Mouse (Mus musculus) CH12.LX (cell line): Measurements from ENCODE around the gene Sh3d21. TPM values are rescaled to one million over a fixed set of nuclear protein-coding genes. Genes with fewer than 3 reads are reported as not detected.
A peak's percentile ranks its signal among the peaks of the same experiment; 100 is the strongest.
"Not testable (repeated sequence)": the region's sequence is repeated elsewhere in the genome, so short reads cannot be mapped to it uniquely, and the experiment has no call there.

Experiments used
- DNase-seq: peaks from one replicate; pipeline ENCODE4 v3.0.0-alpha.2; 2013; ENCODE audit errors: extremely low read depth
- H3K27ac ChIP-seq: 2 replicates; pipeline ENCODE4 v1.5.1; 2012; ENCODE audit warnings: low read depth, mild to moderate bottlenecking, control low read depth, moderate library complexity; ENCODE audit not compliant: insufficient read depth
- H3K27me3 ChIP-seq: replicated peaks from 2 replicates; pipeline ENCODE3; 2012; ENCODE audit warnings: inconsistent platforms
- H3K36me3 ChIP-seq, 2 experiments: replicated peaks in 1 of 2; 2 replicates each; pipeline versions ENCODE3 to v1.6.1; 2012; ENCODE audit warnings: inconsistent platforms in 1 of 2, low read length in 1 of 2, mild to moderate bottlenecking in 1 of 2, mixed read lengths in 1 of 2, moderate library complexity in 1 of 2; ENCODE audit not compliant: control insufficient read depth in 1 of 2, insufficient read depth in 1 of 2
- H3K4me1 ChIP-seq, 2 experiments: 2 replicates each; pipeline ENCODE4 v1.6.1; 2012; ENCODE audit warnings: inconsistent platforms in 1 of 2, moderate library complexity in 1 of 2; ENCODE audit not compliant: insufficient read depth in 2 of 2, control insufficient read depth in 1 of 2
- H3K4me2 ChIP-seq: 2 replicates; pipeline ENCODE4 v1.6.1; 2012; ENCODE audit warnings: low read depth, mild to moderate bottlenecking, control low read depth; ENCODE audit not compliant: poor library complexity, insufficient read depth, severe bottlenecking
- H3K4me3 ChIP-seq, 3 experiments: fragments of 150-350 bp in 1 of 3; sonication (generic) in 1 of 3; replicated peaks in 1 of 3; 2 replicates each; pipeline versions ENCODE3 to v1.5.1; 2011 to 2012; ENCODE audit warnings: low read depth in 2 of 3, low read length in 2 of 3, mild to moderate bottlenecking in 2 of 3, moderate library complexity in 2 of 3, control low read depth in 1 of 3, improper control_type of control experiment in 1 of 3, inconsistent platforms in 1 of 3, mixed read lengths in 1 of 3; ENCODE audit not compliant: poor library complexity in 1 of 3
- H3K79me2 ChIP-seq: replicated peaks from 2 replicates; pipeline ENCODE4 v1.6.1; 2012; ENCODE audit warnings: mild to moderate bottlenecking, moderate library complexity; ENCODE audit not compliant: control insufficient read depth, poor library complexity, insufficient read depth, severe bottlenecking; ENCODE audit errors: extremely low read depth
- H3K9ac ChIP-seq: 2 replicates; pipeline ENCODE4 v1.6.1; 2012; ENCODE audit warnings: low read depth, mild to moderate bottlenecking, control low read depth, moderate library complexity; ENCODE audit not compliant: insufficient read depth
- H3K9me3 ChIP-seq: replicated peaks from 2 replicates; pipeline ENCODE3; 2012; ENCODE audit warnings: low read length, inconsistent platforms, mixed read lengths
- CHD2 ChIP-seq: IDR thresholded peaks from 2 replicates; pipeline ENCODE4 v1.6.1; 2011; ENCODE audit warnings: low read length, improper control_type of control experiment
- CTCF ChIP-seq, 2 experiments: IDR thresholded peaks in 1 of 2; conservative IDR thresholded peaks in 1 of 2; 2 replicates each; pipeline ENCODE4 v1.5.1; 2011 to 2012; ENCODE audit warnings: low read depth in 2 of 2, low read length in 2 of 2, improper control_type of control experiment in 1 of 2, inconsistent platforms in 1 of 2, mild to moderate bottlenecking in 1 of 2, moderate library complexity in 1 of 2
- E2F4 ChIP-seq: IDR thresholded peaks from 2 replicates; pipeline ENCODE4 v1.6.1; 2011; ENCODE audit warnings: low read depth, low read length, improper control_type of control experiment; ENCODE audit not compliant: insufficient replicate concordance
- EP300 ChIP-seq: IDR thresholded peaks from 2 replicates; pipeline ENCODE4 v1.6.1; 2011; ENCODE audit warnings: low read length, improper control_type of control experiment
- ETS1 ChIP-seq: conservative IDR thresholded peaks from 2 replicates; pipeline ENCODE4 v1.6.1; 2012; ENCODE audit warnings: low read depth, mild to moderate bottlenecking, inconsistent platforms, low read length, improper control_type of control experiment, moderate library complexity
- IRF4 ChIP-seq: IDR thresholded peaks from 2 replicates; pipeline ENCODE4 v1.6.1; 2014; ENCODE audit warnings: low read depth, mild to moderate bottlenecking, inconsistent platforms, low read length, improper control_type of control experiment
- KAT2A ChIP-seq: IDR thresholded peaks from 2 replicates; pipeline ENCODE4 v1.6.1; 2012; ENCODE audit warnings: low read length, improper control_type of control experiment, inconsistent platforms; ENCODE audit not compliant: insufficient replicate concordance
- MAFK ChIP-seq: IDR thresholded peaks from 2 replicates; pipeline ENCODE4 v1.6.1; 2011; ENCODE audit warnings: low read length, improper control_type of control experiment; ENCODE audit not compliant: insufficient replicate concordance
- MAZ ChIP-seq: IDR thresholded peaks from 2 replicates; pipeline ENCODE4 v1.6.1; 2012; ENCODE audit warnings: low read depth, mild to moderate bottlenecking, inconsistent platforms, low read length, improper control_type of control experiment, moderate library complexity
- MYC ChIP-seq: IDR thresholded peaks from 2 replicates; pipeline ENCODE4 v1.6.1; 2011; ENCODE audit warnings: low read depth, mild to moderate bottlenecking, improper control_type of control experiment, low read length
- PAX5 ChIP-seq: IDR thresholded peaks from 2 replicates; pipeline ENCODE4 v1.6.1; 2012; ENCODE audit warnings: low read length, inconsistent platforms, mixed read lengths
- POLR2AphosphoS2 ChIP-seq: IDR thresholded peaks from 2 replicates; pipeline ENCODE4 v1.6.1; 2011; ENCODE audit warnings: low read depth, low read length, improper control_type of control experiment
- RAD21 ChIP-seq: IDR thresholded peaks from 2 replicates; pipeline ENCODE4 v1.6.1; 2011; ENCODE audit warnings: low read depth, mild to moderate bottlenecking, low read length, improper control_type of control experiment, moderate library complexity
- RCOR1 ChIP-seq: conservative IDR thresholded peaks from 2 replicates; pipeline ENCODE4 v1.6.1; 2012; ENCODE audit warnings: low read depth, mild to moderate bottlenecking, inconsistent platforms, low read length, improper control_type of control experiment
- SMC3 ChIP-seq: IDR thresholded peaks from 2 replicates; pipeline ENCODE4 v1.6.1; 2011; ENCODE audit warnings: low read depth, low read length, improper control_type of control experiment
- TBP ChIP-seq: conservative IDR thresholded peaks from 2 replicates; pipeline ENCODE4 v1.6.1; 2011; ENCODE audit warnings: low read depth, low read length, improper control_type of control experiment
- TCF12 ChIP-seq: IDR thresholded peaks from 2 replicates; pipeline ENCODE4 v1.6.1; 2014; ENCODE audit warnings: low read depth, mild to moderate bottlenecking, inconsistent platforms, low read length, improper control_type of control experiment
- UBTF ChIP-seq: IDR thresholded peaks from 2 replicates; pipeline ENCODE4 v1.6.1; 2012; ENCODE audit warnings: low read depth, mild to moderate bottlenecking, inconsistent platforms, low read length, improper control_type of control experiment, moderate library complexity
- USF2 ChIP-seq: conservative IDR thresholded peaks from 2 replicates; pipeline ENCODE4 v1.6.1; 2011; ENCODE audit warnings: low read depth, low read length, improper control_type of control experiment
- ZMIZ1 ChIP-seq: IDR thresholded peaks from 2 replicates; pipeline ENCODE4 v1.6.1; 2012; ENCODE audit warnings: low read depth, mild to moderate bottlenecking, inconsistent platforms, low read length, improper control_type of control experiment
- ZNF384 ChIP-seq: IDR thresholded peaks from 2 replicates; pipeline ENCODE4 v1.6.1; 2012; ENCODE audit warnings: low read depth, low read length, improper control_type of control experiment, inconsistent platforms
- dilution Hi-C: fragments of 300-500 bp; cut with MboI; formaldehyde crosslinking; loops from 2 replicates; pipeline ENCODE4 v1.14.3; 2020; ENCODE audit warnings: low sequenced_read_pairs; ENCODE audit not compliant: extremely low pct_unique_long_range_greater_than_20kb, extremely low pct_ligation_motif_present
- in situ Hi-C: fragments of 300-500 bp; cut with MboI; formaldehyde crosslinking; loops from 3 replicates; pipeline ENCODE4 v1.14.3; 2019; ENCODE audit warnings: low sequenced_read_pairs, low pct_ligation_motif_present, low pct_unique_long_range_greater_than_20kb, mixed read lengths
- polyA plus RNA-seq: library from polyadenylated mRNA; unstranded; fragments of >175 nt; gene quantifications from 2 replicates; pipeline ENCODE4 v1.2.1, GENCODE M21; 2012; ENCODE audit warnings: low read depth; ENCODE audit not compliant: insufficient read length
- total RNA-seq, 2 experiments: library from RNA; depleted of rRNA; stranded (reverse); fragments of 300-350 nt in 1 of 2; fragments of >200 nt in 1 of 2; gene quantifications; 2 replicates each; pipeline ENCODE4 v1.2.3; 2012 to 2014

The Sh3d21 gene
- total and polyA plus RNA-seq, 3 experiments = 0.21 to 0.46 (median 0.35) TPM

- peaks cover 54 to 93% of the 10 kb centered on the region in 2 experiments for H3K36me3 ChIP-seq
- TF ChIP-seq IRF4 = no peak
- TF ChIP-seq MAZ = no peak
- no peak for TF ChIP-seq MYC
- TF ChIP-seq MAFK = no peak
- no peak for TF ChIP-seq TCF12
- no peak for TF ChIP-seq RCOR1
- no peak for TF ChIP-seq ETS1
- no peak for TF ChIP-seq SMC3
- no peak for TF ChIP-seq POLR2AphosphoS2
- TF ChIP-seq ZNF384 = no peak
- TF ChIP-seq EP300 = no peak
- no peak for TF ChIP-seq PAX5
- TF ChIP-seq E2F4 = no peak
- TF ChIP-seq KAT2A = no peak
- no peak for TF ChIP-seq TBP
- no peak for TF ChIP-seq USF2
- no peak for TF ChIP-seq UBTF
- DNase-seq = no peak
- H3K79me2 ChIP-seq = peaks cover 78% of the 10 kb centered on the region
- dilution Hi-C loops = no loop called here
- H3K4me2 ChIP-seq = no peak overlapping the region
- peaks cover 0 to 11% of the 10 kb centered on the region in 2 experiments; a peak in 2 of 4 replicates for H3K4me1 ChIP-seq
- in situ Hi-C loops = no loop called here
- H3K27ac ChIP-seq = no peak overlapping the region
- H3K27me3 ChIP-seq = no peaks in the 10 kb centered on the region
- no peaks in the 10 kb centered on the region for H3K9me3 ChIP-seq
- no peak overlapping the region for H3K4me3 ChIP-seq
- no peak overlapping the region for H3K9ac ChIP-seq
These were observed 19.7 kb upstream of the Sh3d21 start for GRCm38 (mm10) chr4:126183034-126183433.

GRCm38 (mm10) chr4:126181170-126181957 lies 18.1 kb upstream of the Sh3d21 start:
- TF ChIP-seq ZMIZ1 (no peak), CHD2 (no peak), CTCF (conservative IDR thresholded peaks at IDR 0.05 in 1 of 2, IDR thresholded peaks at IDR 0.05 in 1 of 2; ENCODE audit: low read depth in 2 of 2, low read length in 2 of 2) (peak in 1 of 2 experiments; percentile 76; a peak in 2 of 4 replicates), SMC3 (peak; percentile 68), RAD21 (peak; percentile 72), MYC (0 out of 2 replicates have a peak, but pooled peaks have one; percentile 31)
- TF ChIP-seq, all 38 proteins: peak for 4
- peaks cover 62% of the 10 kb centered on the region for H3K79me2 ChIP-seq
- H3K9me3 ChIP-seq = no peaks in the 10 kb centered on the region
- no peak overlapping the region for H3K4me2 ChIP-seq
- H3K9ac ChIP-seq = no peak overlapping the region
- H3K27ac ChIP-seq = no peak overlapping the region
- no peak overlapping the region for H3K4me3 ChIP-seq
- H3K36me3 ChIP-seq = peaks cover 63 to 91% of the 10 kb centered on the region in 2 experiments
- H3K27me3 ChIP-seq = no peaks in the 10 kb centered on the region
- dilution Hi-C loops = no loop called here
- 0 out of 4 replicates have a peak, but pooled peaks cover 0 to 5% of the 10 kb centered on the region in 2 experiments for H3K4me1 ChIP-seq
- peak; percentile 57 for DNase-seq
- in situ Hi-C loops = no loop called here

- H3K4me2 ChIP-seq, H3K27ac ChIP-seq, H3K4me3 ChIP-seq, H3K9ac ChIP-seq, H3K4me1 ChIP-seq, DNase-seq, H3K27me3 ChIP-seq, dilution Hi-C loops, in situ Hi-C loops, H3K9me3 ChIP-seq: not testable (repeated sequence)
- H3K79me2 ChIP-seq = peaks cover 21% of the 10 kb centered on the region
- H3K36me3 ChIP-seq = peaks cover 71 to 92% of the 10 kb centered on the region in 2 experiments
These were observed 12.7 kb upstream of the Sh3d21 start for GRCm38 (mm10) chr4:126175980-126176379.
